Comparison of ENCODE assay signal across 20 mouse cellular contexts in the genomic region with DNA sequence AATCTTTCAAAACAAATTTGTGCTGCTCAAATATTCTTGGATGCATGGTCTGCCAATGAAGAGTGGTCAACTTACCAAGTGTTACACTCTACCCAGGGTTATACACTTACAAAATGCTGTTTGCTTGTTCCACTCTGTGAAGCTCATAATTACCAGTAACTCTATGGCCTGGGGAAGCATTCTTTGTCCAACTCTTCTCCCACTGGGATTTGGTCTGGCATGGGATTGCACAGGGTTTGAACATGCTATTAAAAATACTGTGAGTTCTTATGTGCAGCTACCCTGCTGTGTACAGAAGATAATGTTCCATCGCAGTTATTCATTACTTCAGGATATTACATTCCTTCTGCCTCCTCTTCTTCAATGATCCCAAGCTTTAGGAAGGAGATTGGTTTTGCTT. TPM values are rescaled to one million over a fixed set of nuclear protein-coding genes. Genes with fewer than 3 reads are reported as not detected.
DNase-seq lines count a peak whose midpoint lies in the region.
"Had no signal": no experiment of that assay in that cellular context is flagged by ENCODE, and none has a peak within 500 bp of the region (broad histone marks: within the 10 kb centered on the region; RNA-seq: fewer than 3 reads in every experiment).

No protein-coding gene starts in this region.

- DNase-seq in gastrocnemius, adult 18-20 months (ENCODE audit: low spot score) = peak; percentile 70
- DNase-seq in gastrocnemius, postnatal 10 days = no peak
- peak; percentile 48 for DNase-seq in NIH3T3 (ENCODE audit: low read depth)
- peak; percentile 24 for DNase-seq in gastrocnemius, postnatal 14 days
- DNase-seq in heart, postnatal 14 days = peak; percentile 18 to 27
- no peak for DNase-seq in right cerebral cortex, postnatal 25 days
- no peak for DNase-seq in thymus, postnatal 4 days
- DNase-seq: adrenal gland, postnatal 25 days; cerebellum, adult 8-10 months; kidney, adult 2 months; layer of hippocampus, adult 9-11 months; lung, adult 18-20 months; lung, postnatal 10 days; thymus, postnatal 14 days had no signal

- intact Hi-C loops in gastrocnemius, postnatal 14 days (cut with DNase I; ENCODE audit: low total_unique reads) = no loop called here
- intact Hi-C loops in heart, postnatal 14 days (cut with DNase I) = loop anchor here (5.0 to 10.0 kb wide), 3 partner anchors 310 to 1552 kb away; partner anchors contain the start of gene Gm5426

RNA-seq across cellular contexts. Expression of gene Ccer1, which starts 5.7 kb away (rescaled TPM):
- total RNA-seq in gastrocnemius, adult 18-20 months (2021) = not detected
- not detected for total RNA-seq in gastrocnemius, postnatal 10 days (2021)
- total RNA-seq in gastrocnemius, postnatal 14 days (2021) = not detected
- total RNA-seq in heart, postnatal 14 days (2021) = not detected
- total RNA-seq: adrenal gland, postnatal 25 days; ES-E14; left cerebral cortex, adult 18-20 months; left cerebral cortex, postnatal 25 days; megakaryocyte progenitor cell, adult 5-6 weeks; monocyte, adult 5-6 weeks; neutrophil, adult 5-6 weeks had no signal

RNA-seq across cellular contexts. Expression of gene C030005K15Rik, which starts 39.4 kb away (rescaled TPM):
- total RNA-seq in gastrocnemius, adult 18-20 months (2021) = not detected
- total RNA-seq in gastrocnemius, postnatal 10 days (2021) = not detected
- not detected for total RNA-seq in gastrocnemius, postnatal 14 days (2021)
- total RNA-seq in heart, postnatal 14 days (2021) = not detected
- total RNA-seq: adrenal gland, postnatal 25 days; ES-E14; megakaryocyte progenitor cell, adult 5-6 weeks; monocyte, adult 5-6 weeks; neutrophil, adult 5-6 weeks had no signal

RNA-seq across cellular contexts. Expression of gene Epyc, which starts 43.3 kb away (rescaled TPM):
- not detected for total RNA-seq in gastrocnemius, adult 18-20 months (2021)
- under 1 TPM; 0.38 TPM for total RNA-seq in gastrocnemius, postnatal 10 days (2021)
- under 1 TPM in 1 of 2 experiments, not detected in 1; 0.18 TPM for total RNA-seq in gastrocnemius, postnatal 14 days (2021)
- total RNA-seq in heart, postnatal 14 days (2021) = under 1 TPM; 0.12 to 0.26 TPM
- total RNA-seq: adrenal gland, postnatal 25 days; ES-E14; megakaryocyte progenitor cell, adult 5-6 weeks; monocyte, adult 5-6 weeks; neutrophil, adult 5-6 weeks had no signal

Comparison
In these comparisons a context has a peak if more than half of its experiments do, and no peak if none do; other contexts are left out.
1. DNase-seq: peak in gastrocnemius, adult 18-20 months (single experiment), NIH3T3 (single experiment), gastrocnemius, postnatal 14 days (single experiment) and heart, postnatal 14 days (2 of 2); none in gastrocnemius, postnatal 10 days (single experiment), right cerebral cortex, postnatal 25 days (single experiment) and thymus, postnatal 4 days (single experiment).